Mouse (Mus musculus) T-helper 2 cell (primary cell): ENCODE results near the gene Sfswap.

ENCODE experiments used
- in situ Hi-C: fragments of 300-600 bp; cut with MboI, MseI; formaldehyde crosslinking; loops from one replicate; pipeline ENCODE4 v1.15.1; 2025; ENCODE audit warnings: high pct_unique_total_duplicates

Gene Sfswap

DNA sequence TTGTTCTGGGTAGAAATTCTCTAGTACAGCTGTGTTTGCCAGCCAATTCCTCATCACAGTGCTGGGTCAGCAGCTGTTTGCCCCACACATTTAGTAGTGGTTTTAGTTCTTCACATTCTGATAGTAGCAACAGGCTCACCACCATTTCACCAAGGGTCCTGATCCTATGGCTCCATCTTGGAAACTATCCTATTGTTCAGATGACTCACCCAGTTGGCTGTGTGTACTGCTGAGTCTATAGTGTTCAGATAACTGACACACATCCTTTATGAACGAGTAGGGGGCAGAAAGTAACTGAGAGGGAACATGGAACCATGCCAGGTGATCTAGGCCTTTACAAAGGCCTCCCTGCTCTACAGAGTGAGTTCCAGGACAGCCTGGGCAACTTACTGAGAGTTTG lies 28.6 kb downstream of the Sfswap start:
- in situ Hi-C loops = no loop called here

- in situ Hi-C loops = no loop called here
Observed at GRCm38 (mm10) chr5:129533731-129534130, 32.7 kb downstream of the Sfswap start.

DNA sequence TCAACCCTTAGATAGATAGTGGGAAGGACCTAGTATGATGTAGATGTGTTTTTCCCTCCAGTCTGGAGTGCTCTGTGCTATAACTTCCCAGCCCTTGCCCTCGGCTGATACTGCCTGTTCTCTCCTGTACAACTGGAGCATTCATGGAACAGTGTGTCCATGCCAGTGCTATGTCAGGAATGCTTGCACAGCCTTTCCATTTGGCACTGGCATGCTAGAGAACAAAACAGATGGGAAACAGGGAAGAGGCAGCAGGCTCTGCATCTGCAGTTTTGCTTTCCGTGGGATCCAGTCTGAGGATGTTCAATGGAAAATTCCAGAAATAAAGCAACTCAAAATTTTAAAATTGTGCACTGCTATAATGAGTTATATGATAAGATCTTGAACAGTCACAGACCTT lies 33.5 kb downstream of the Sfswap start:
- in situ Hi-C loops = no loop called here

DNA sequence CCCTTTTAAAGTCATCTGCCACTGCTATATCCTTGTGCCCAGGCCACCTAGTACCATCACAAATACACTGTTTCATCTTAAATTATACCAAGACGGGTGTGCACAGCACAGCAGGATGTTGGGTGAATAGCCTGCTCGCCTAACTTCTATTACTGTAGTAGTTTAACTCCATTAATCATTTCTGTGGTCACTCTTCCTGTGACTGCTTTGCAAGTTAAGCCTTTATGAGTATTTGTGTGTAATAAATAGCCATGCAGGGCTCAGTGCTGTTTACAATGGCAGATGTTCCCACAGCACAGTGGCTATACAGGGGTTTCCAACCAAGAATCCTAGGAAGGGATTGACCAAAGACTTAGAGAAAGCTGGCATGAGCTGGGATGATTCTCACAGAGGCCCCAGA lies 34.0 kb downstream of the Sfswap start:
- in situ Hi-C loops = no loop called here

DNA sequence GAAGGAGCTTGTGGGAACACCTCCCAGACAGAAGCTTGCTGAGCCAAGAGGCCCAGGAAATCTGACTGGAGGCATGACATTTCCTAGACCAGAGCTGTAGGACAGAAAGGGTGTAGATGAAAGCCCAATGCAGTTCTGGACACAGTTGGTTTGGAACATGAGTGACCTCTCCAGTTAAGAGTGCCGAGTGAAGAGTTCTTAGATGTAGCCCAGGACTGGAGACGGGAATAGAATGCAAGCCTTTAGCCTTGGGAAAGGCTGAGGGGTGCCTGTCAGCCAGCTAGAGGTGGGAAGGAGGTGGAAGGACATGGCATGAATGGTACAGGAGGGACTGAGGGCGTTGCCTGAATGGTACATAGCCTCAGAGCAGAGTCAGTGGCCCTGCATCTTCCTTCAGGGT lies 34.4 kb downstream of the Sfswap start:
- in situ Hi-C loops = no loop called here

GRCm38 (mm10) chr5:129538826-129539225 lies 37.8 kb downstream of the Sfswap start:
- in situ Hi-C loops = no loop called here

GRCm38 (mm10) chr5:129542236-129542635 lies 41.2 kb downstream of the Sfswap start:
- in situ Hi-C loops = no loop called here

DNA sequence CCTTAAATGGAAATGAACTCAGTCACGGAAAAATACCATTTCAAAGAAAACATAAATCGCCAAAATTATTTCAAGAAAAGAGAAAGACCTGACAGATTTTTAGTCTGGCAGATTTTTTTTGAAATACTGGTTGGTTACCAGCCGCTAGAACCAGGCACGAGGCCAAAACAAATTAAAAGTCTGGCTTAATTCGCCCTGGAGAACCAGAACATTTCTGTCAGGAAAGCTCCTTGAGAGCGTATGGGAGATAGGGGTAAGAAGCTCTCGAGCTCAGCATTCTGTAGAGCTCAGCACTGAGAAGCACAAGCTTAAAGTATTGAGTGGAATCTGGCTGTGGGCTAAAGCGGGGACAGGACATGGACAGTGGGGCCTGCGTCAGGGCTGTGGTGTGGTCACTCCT lies 44.8 kb downstream of the Sfswap start:
- in situ Hi-C loops = no loop called here

- in situ Hi-C loops = no loop called here
Observed at GRCm38 (mm10) chr5:129549716-129550115, 48.7 kb downstream of the Sfswap start.

- in situ Hi-C loops = no loop called here
Observed at GRCm38 (mm10) chr5:129550790-129551189, 49.8 kb downstream of the Sfswap start.

GRCm38 (mm10) chr5:129551991-129552390 lies 51.0 kb downstream of the Sfswap start:
- in situ Hi-C loops = no loop called here

- in situ Hi-C loops = no loop called here
Observed at GRCm38 (mm10) chr5:129553642-129554041, 52.6 kb downstream of the Sfswap start.

GRCm38 (mm10) chr5:129558591-129558990 lies 57.6 kb downstream of the Sfswap start:
- in situ Hi-C loops = no loop called here

DNA sequence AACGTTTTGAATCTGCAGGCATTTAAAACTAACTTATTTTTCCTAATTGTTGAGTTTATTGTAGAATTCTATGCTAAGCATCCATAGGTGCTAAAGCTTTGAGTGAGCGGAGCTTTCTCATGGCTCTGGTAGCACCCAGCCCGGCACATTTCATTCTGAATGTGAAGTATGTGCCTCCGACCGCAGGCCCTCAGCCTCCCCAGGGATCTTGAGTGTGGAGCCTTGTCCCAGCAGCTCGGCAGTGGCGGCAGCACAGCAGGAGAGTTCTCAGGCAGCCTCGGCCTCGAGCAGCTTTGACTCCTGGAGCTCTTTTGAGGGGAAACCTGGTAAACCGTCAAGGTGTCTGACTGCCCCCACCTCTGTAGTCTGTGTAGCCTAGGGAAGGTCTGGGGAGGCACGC lies 58.3 kb downstream of the Sfswap start:
- in situ Hi-C loops = no loop called here

DNA sequence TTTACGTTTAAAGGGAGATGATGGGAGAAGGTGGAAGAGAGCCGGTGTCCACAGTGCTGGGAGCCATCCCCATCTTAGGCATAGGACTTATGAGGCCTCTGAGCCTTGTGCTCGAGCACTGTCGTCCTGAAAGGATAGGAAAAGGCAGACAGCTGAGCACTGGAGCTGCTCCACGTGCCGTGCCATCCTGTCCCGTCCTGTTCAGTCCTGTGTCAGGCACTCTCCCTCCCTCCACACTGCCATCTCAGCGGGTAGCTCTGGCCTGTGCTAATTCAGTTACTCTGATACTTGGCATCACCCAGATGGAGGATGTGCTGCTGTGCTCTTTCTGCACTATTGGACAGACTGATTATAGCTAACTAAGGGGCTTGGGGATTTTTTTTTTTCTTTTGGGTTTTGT lies 61.3 kb downstream of the Sfswap start:
- in situ Hi-C loops = loop anchor here (5.0 kb wide), 1 partner anchor 55 kb away; no protein-coding TSS in a partner anchor

GRCm38 (mm10) chr5:129568596-129568995 lies 67.6 kb downstream of the Sfswap start:
- in situ Hi-C loops = no loop called here

DNA sequence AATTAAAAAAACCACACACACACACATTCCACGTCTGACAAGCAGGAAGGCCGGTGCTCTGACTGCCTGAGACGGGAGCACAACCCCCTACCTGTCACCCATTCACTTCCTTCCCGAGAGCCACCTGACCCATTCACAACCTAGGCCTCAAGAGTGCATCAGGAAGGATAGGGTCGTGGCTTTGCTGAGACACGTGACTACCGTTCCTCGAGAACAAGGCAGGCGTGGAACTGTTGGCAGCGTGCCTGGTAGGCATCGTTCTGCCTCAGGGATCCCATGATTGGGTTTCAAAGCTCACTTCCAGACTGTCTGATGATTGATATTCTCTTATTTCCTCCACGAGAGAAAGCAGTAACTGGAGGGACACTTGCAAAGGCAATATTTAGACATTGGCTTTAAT lies 77.2 kb downstream of the Sfswap start:
- in situ Hi-C loops = no loop called here

- in situ Hi-C loops = loop anchor here (10.0 kb wide), 2 partner anchors 445 to 555 kb away; partner anchors contain the start of genes Asl, Crcp and Ran
Observed at GRCm38 (mm10) chr5:129580046-129580445, 79.0 kb downstream of the Sfswap start.

GRCm38 (mm10) chr5:129580572-129580971 lies 79.6 kb downstream of the Sfswap start:
- in situ Hi-C loops = loop anchor here (10.0 kb wide), 2 partner anchors 444 to 556 kb away; partner anchors contain the start of genes Asl, Crcp and Ran

GRCm38 (mm10) chr5:129581015-129581414 lies 80.0 kb downstream of the Sfswap start:
- in situ Hi-C loops = loop anchor here (10.0 kb wide), 2 partner anchors 444 to 556 kb away; partner anchors contain the start of genes Asl, Crcp and Ran

DNA sequence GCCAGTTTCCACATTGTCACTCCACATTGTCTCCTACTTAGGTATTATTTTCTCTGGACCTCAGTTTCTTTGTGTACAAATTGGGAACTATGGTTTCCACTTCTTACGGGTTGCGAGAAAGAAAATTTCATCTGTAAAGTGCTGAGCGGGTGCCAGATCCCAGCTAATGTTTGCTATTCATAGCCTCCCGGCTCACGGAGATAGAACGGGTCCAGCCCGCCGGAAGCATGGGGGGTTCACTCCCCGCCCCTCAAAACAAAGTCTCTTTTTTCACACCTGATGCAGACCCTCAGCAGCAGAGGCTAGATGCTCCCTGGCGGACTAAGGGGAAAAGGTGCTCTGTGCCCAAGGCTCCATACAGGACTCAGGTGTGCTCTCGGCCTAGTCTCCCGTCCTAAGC lies 82.3 kb downstream of the Sfswap start:
- in situ Hi-C loops = loop anchor here (10.0 kb wide), 2 partner anchors 441 to 559 kb away; partner anchors contain the start of genes Asl, Crcp and Ran

DNA sequence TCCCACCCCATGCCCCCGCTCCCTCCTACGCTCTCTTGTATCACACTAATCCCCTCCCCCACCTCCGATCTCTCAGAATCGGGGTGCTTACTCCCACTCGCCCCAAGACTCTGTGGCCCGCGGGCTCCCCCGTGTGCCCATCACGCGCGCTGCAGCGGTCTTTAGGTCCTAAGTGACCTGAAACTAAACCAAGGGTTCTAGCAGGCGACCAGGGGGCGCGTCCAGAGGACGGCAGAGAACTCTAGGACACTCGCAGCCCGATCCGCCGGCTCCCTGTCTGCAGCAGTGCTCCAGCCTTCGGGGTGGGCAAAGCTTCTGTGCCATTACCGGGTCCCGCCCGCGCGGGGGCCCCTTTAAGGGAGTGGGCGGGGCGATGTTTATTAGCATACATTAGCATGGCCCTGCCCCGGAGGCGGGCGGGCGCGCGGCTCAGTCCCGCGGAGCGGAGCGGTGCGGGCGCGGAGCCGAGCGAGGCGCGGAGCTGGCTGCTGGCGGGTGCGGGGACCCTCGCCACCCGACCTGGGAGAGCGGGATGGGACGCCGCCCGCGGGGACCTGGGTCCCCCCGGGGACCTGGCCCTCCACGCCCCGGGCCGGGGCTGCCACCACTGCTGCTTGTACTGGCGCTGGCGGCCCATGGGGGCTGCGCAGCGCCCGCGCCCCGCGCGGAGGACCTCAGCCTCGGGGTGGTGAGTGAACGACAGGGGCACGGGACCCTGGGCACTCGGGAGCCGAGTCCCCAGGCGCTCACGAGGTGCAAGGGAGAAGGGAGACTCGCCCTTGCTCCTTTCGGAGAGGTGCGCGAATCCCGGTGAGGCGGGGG lies 83.0 kb downstream of the Sfswap start, which contains the start of gene Mmp17:
Gene Mmp17 (plus strand): TSS at position 409 of the 822 bp plus-strand sequence.
- in situ Hi-C loops = loop anchor here (10.0 kb wide), 2 partner anchors 441 to 559 kb away; partner anchors contain the start of genes Asl, Crcp and Ran
